In genomic region chr6:22051526-22051925, GRCm38 (mm10) we compare ENCODE assay signal across 28 mouse cellular contexts.
DNase-seq lines count a peak whose midpoint lies in the region; ATAC-seq and TF ChIP-seq lines count a peak whose summit lies in the region.
"Had no signal": no experiment of that assay in that cellular context is flagged by ENCODE, and none has a peak within 500 bp of the region (broad histone marks: within the 10 kb centered on the region; RNA-seq: fewer than 3 reads in every experiment).

No protein-coding gene starts in this region.

- no peak overlapping the region for H3K27ac ChIP-seq in kidney, adult 2 months (ENCODE audit: insufficient read depth, low read depth, low read length)
- H3K27ac ChIP-seq in forebrain, embryonic 12.5 days, result no peak overlapping the region
- H3K27ac ChIP-seq: forebrain, embryonic 13.5 days; heart, embryonic 10.5 days; hindbrain, postnatal 0 days; kidney, postnatal 0 days; liver, embryonic 13.5 days had no signal

- H3K9me3 ChIP-seq in forebrain, embryonic 12.5 days, result no peaks in the 10 kb centered on the region
- H3K9me3 ChIP-seq: forebrain, embryonic 13.5 days; heart, embryonic 10.5 days; liver, embryonic 13.5 days had no signal

- H3K4me1 ChIP-seq in kidney, adult 2 months (ENCODE audit: control insufficient read depth, insufficient read depth, low read length), result no peaks in the 10 kb centered on the region
- no peaks in the 10 kb centered on the region for H3K4me1 ChIP-seq in forebrain, embryonic 12.5 days
- H3K4me1 ChIP-seq: forebrain, embryonic 13.5 days; heart, embryonic 10.5 days; liver, embryonic 13.5 days had no signal

- TF ChIP-seq CTCF in kidney, adult 2 months (conservative IDR thresholded peaks at IDR 0.05; ENCODE audit: insufficient read depth, insufficient read length, low read depth, low read length), result no peak

- H3K4me2 ChIP-seq in forebrain, embryonic 12.5 days, result no peak overlapping the region
- H3K4me2 ChIP-seq: forebrain, embryonic 13.5 days; liver, embryonic 13.5 days; lung, embryonic 14.5 days; midbrain, embryonic 11.5 days had no signal

- no peaks in the 10 kb centered on the region for H3K36me3 ChIP-seq in kidney, adult 2 months (ENCODE audit: control insufficient read depth, insufficient read depth, low read length)
- no peaks in the 10 kb centered on the region for H3K36me3 ChIP-seq in forebrain, embryonic 12.5 days (replicated peaks)
- H3K36me3 ChIP-seq: liver, embryonic 13.5 days had no signal

- DNase-seq in heart, adult 11 months, result peak; percentile 94
- DNase-seq in heart, postnatal 4 days, result no peak
- DNase-seq in kidney, adult 2 months, result peak; percentile 24
- DNase-seq in kidney, adult 18-20 months, result no peak
- DNase-seq in Muller cell, postnatal 12 days (ENCODE audit: inconsistent ontology term), result no peak
- DNase-seq: adrenal gland, postnatal 14 days; cerebellum, adult 18-20 months; cerebellum, postnatal 10 days; gastrocnemius, postnatal 14 days; kidney, postnatal 4 days; layer of hippocampus, postnatal 36 days; left cerebral cortex, postnatal 4 days; liver, embryonic 13.5 days; lung, embryonic 14.5 days; lung, postnatal 14 days; right cerebral cortex, adult 18-20 months; spleen, adult 18-20 months; thymus, postnatal 25 days had no signal

- no peak for TF ChIP-seq POLR2A in kidney, adult 2 months (IDR thresholded peaks at IDR 0.05; ENCODE audit: low read depth, low read length)

- H3K27me3 ChIP-seq in kidney, adult 2 months (replicated peaks; ENCODE audit: control insufficient read depth, insufficient read depth, low read length), result no peaks in the 10 kb centered on the region
- no peaks in the 10 kb centered on the region for H3K27me3 ChIP-seq in forebrain, embryonic 12.5 days
- H3K27me3 ChIP-seq: forebrain, embryonic 13.5 days; liver, embryonic 13.5 days had no signal

- H3K4me3 ChIP-seq in kidney, adult 2 months (ENCODE audit: insufficient read depth, low read depth, low read length), result no peak overlapping the region
- H3K4me3 ChIP-seq in forebrain, embryonic 12.5 days (replicated peaks), result no peak overlapping the region
- H3K4me3 ChIP-seq: erythroblast, embryonic 14.5 days; forebrain, embryonic 13.5 days; heart, embryonic 10.5 days; liver, embryonic 13.5 days had no signal

- ATAC-seq in granulocyte monocyte progenitor cell, adult 5-6 weeks (replicated peaks; ENCODE audit: poor library complexity, severe bottlenecking), result peak; percentile 79
- no peak for ATAC-seq in forebrain, embryonic 12.5 days (ENCODE audit: low FRiP score)
- ATAC-seq: forebrain, embryonic 13.5 days; hindbrain, postnatal 0 days; intestine, embryonic 16.5 days; midbrain, embryonic 16.5 days had no signal

- WGBS in kidney, adult 2 months, result 74% methylated on average over 3 of the region's 3 CpGs
- 89% methylated on average over 3 of the region's 3 CpGs for WGBS in forebrain, embryonic 12.5 days

- no peak overlapping the region for H3K9ac ChIP-seq in forebrain, embryonic 12.5 days
- H3K9ac ChIP-seq: forebrain, embryonic 13.5 days; liver, embryonic 13.5 days; lung, embryonic 14.5 days had no signal

Comparison
In these comparisons a context has a peak if more than half of its experiments do, and no peak if none do; other contexts are left out.
1. DNase-seq: peak in heart, adult 11 months (single experiment) and kidney, adult 2 months (single experiment); none in heart, postnatal 4 days (single experiment), kidney, adult 18-20 months (single experiment) and Muller cell, postnatal 12 days (single experiment).